Mouse (Mus musculus) G1E (cell line): ENCODE data around the gene Cyp2d9. TPM values are rescaled to one million over a fixed set of nuclear protein-coding genes. Genes with fewer than 3 reads are reported as not detected.
"Not testable (repeated sequence)": the region's sequence is repeated elsewhere in the genome, so short reads cannot be mapped to it uniquely, and the experiment has no call there.

ENCODE experiments used
- ATAC-seq: 2 replicates; pipeline ENCODE4 v1.8.0; 2016; ENCODE audit warnings: mild to moderate bottlenecking; ENCODE audit not compliant: insufficient number of reproducible peaks, poor library complexity, low FRiP score, severe bottlenecking; ENCODE audit errors: extremely low read depth
- DNase-seq: peaks from one replicate; pipeline ENCODE4 v3.0.0; 2012; ENCODE audit warnings: low spot score
- H3K27me3 ChIP-seq: 2 replicates; pipeline ENCODE4 v1.6.1; 2012; ENCODE audit warnings: mild to moderate bottlenecking, low read length, inconsistent platforms; ENCODE audit not compliant: insufficient read depth
- H3K36me3 ChIP-seq: replicated peaks from 2 replicates; pipeline ENCODE3; 2012; ENCODE audit warnings: mild to moderate bottlenecking, inconsistent platforms
- H3K4me1 ChIP-seq: 2 replicates; pipeline ENCODE4 v1.6.1; 2012; ENCODE audit warnings: low read depth, low read length, inconsistent platforms, mixed read lengths; ENCODE audit not compliant: insufficient read depth
- H3K4me3 ChIP-seq: 2 replicates; pipeline ENCODE4 v1.5.1; 2012; ENCODE audit warnings: low read depth, mild to moderate bottlenecking, inconsistent platforms, low read length, moderate library complexity, mixed read lengths
- H3K9me3 ChIP-seq: replicated peaks from 2 replicates; pipeline ENCODE4 v1.6.1; 2012; ENCODE audit warnings: inconsistent platforms
- CTCF ChIP-seq: IDR thresholded peaks from 2 replicates; pipeline ENCODE4 v1.5.1; 2012; ENCODE audit warnings: low read depth, low read length, inconsistent platforms, mixed read lengths
- GATA1 ChIP-seq: IDR thresholded peaks from 2 replicates; pipeline ENCODE4 v1.6.1; 2012; ENCODE audit warnings: borderline replicate concordance, low read length, inconsistent platforms, mixed read lengths
- GATA2 ChIP-seq: IDR thresholded peaks from 2 replicates; pipeline ENCODE4 v1.6.1; 2012; ENCODE audit warnings: low read depth, low read length, inconsistent platforms, borderline replicate concordance
- POLR2AphosphoS5 ChIP-seq: IDR thresholded peaks from 2 replicates; pipeline ENCODE4 v1.6.1; 2012; ENCODE audit warnings: low read depth, low read length, inconsistent platforms; ENCODE audit not compliant: insufficient replicate concordance
- TAL1 ChIP-seq: conservative IDR thresholded peaks from 2 replicates; pipeline ENCODE4 v1.6.1; 2012; ENCODE audit warnings: low read depth, low read length, inconsistent platforms, mixed read lengths
- polyA plus RNA-seq: library from polyadenylated mRNA; stranded (reverse); fragments of >175 nt; gene quantifications from 2 replicates; pipeline ENCODE4 v1.2.3, GENCODE M21; 2012
- total RNA-seq, 2 experiments: library from RNA; stranded (forward) in 1 of 2; stranded (reverse) in 1 of 2; fragments of 200-1000 nt in 1 of 2; fragments of >200 nt in 1 of 2; fragmentation: Nextera tagmentation in 1 of 2; gene quantifications; 2 replicates each; pipeline ENCODE4 v1.2.3; 2014 to 2017

The Cyp2d9 gene
- total RNA-seq (2014; fragmentation: Nextera tagmentation) = not detected in 2 replicates
- 0.44 and 0.70 TPM in 2 replicates for total RNA-seq (2017)
- not detected in 2 replicates for polyA plus RNA-seq

DNA sequence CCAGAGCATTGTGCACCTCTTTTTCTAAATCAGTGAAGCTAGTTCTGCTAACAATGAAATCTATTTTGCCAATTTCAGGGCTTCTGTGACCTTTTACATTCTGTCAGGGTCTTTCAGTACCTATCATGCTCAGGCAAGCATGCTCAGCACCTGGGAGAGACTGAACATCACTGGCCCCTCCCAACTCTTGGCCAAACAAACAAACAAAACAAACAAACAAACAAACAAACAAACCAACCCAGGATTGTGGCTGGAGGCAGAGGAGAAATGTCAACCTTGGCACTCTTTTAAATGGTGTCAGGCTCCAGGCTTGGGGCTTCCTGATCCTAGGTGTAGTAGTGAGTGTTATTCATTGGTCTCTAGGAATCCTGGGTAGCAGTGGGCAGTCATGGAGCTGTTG lies at the start of gene Cyp2d9:
TSS of gene Cyp2d9 (plus strand) at position 301 of the 400 bp plus-strand sequence.
- no peak within 1 kb of the TSS for H3K4me3 ChIP-seq
- H3K9me3 ChIP-seq = peaks cover 2% of the 10 kb centered on the region
- H3K27me3 ChIP-seq = peaks cover 7% of the 10 kb centered on the region; the same call in 1 of the 2 replicates
- DNase-seq (no peak), ATAC-seq (no peak)
- no peaks in the 10 kb centered on the region for H3K4me1 ChIP-seq
- no peaks in the 10 kb centered on the region for H3K36me3 ChIP-seq
- no peak for TF ChIP-seq GATA1
- no peak for TF ChIP-seq POLR2AphosphoS5
- no peak for TF ChIP-seq CTCF
- no peak for TF ChIP-seq GATA2
- TF ChIP-seq TAL1 = no peak

DNA sequence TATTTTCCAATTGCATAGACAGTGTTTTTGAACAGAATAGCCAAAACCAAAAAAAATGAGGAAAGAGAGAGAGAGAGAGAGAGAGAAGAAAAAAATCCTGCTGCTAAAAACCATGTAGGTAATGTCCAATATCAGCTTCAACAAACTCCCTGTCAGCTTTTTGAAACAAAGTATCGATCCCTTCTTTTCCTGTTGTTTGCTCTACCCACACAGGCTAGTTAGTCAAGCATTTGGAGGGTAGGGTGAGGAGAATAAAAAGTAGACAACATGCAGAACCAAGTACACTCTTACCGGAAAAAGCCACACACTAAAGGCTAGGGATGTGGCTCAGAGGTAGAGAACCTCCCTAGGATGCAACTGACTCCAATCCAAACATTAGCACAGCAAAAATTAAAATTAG lies 47.5 kb upstream of the Cyp2d9 start:
- DNase-seq (no peak), ATAC-seq (no peak)
- no peak overlapping the region for H3K4me3 ChIP-seq
- no peak for TF ChIP-seq GATA1
- no peak for TF ChIP-seq GATA2
- TF ChIP-seq POLR2AphosphoS5 = no peak
- TF ChIP-seq TAL1 = no peak
- H3K9me3 ChIP-seq = no peaks in the 10 kb centered on the region
- no peaks in the 10 kb centered on the region for H3K36me3 ChIP-seq
- H3K4me1 ChIP-seq = no peaks in the 10 kb centered on the region
- H3K27me3 ChIP-seq = peaks cover 24% of the 10 kb centered on the region

DNA sequence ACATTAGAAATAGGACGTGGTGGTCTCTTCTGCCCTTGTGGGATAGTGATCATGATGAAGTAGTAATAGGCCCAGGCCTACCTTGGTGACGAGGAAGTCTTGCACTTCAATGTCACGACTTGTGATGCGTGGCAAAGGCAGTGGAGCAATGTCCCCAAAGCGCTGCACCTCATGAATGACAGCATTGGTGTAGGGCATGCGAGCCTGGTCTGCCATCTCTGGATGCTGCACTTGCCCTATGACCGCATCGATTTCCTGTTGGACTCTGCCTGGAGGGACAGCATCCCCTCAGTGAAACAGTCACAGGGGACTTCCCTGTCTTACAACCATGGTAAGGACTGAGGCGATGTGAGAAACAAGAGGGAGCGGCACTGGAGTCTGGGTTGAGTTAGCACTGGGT lies 43.3 kb upstream of the Cyp2d9 start:
- H3K4me1 ChIP-seq, DNase-seq, ATAC-seq, H3K4me3 ChIP-seq, H3K9me3 ChIP-seq, H3K36me3 ChIP-seq: not testable (repeated sequence)
- peaks cover 21% of the 10 kb centered on the region for H3K27me3 ChIP-seq

DNA sequence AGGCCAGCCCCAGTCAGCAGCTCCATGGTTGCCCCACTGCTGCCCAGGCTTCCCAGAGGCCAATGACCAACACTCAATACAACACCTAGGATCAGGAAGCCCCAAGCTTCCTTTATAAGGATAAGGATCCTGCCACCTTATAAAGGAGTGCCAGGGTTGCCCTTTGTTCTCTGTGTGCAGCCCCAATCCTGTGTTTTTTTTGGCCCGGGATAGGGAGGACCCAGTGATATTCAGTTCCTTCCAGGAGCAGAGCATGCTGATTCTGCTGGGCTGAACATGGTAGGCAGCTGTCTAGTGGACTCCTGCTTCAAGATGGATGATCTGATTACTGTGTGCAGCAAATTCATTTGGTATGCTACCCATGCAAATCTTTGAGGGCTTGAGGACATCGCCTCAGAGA lies 39.3 kb upstream of the Cyp2d9 start, which contains the start of gene Cyp2d11:
TSS of gene Cyp2d11 (minus strand) at position 101 of the 400 bp plus-strand sequence.
- H3K36me3 ChIP-seq, H3K9me3 ChIP-seq, DNase-seq, ATAC-seq, H3K4me3 ChIP-seq, H3K27me3 ChIP-seq, H3K4me1 ChIP-seq: not testable (repeated sequence)

DNA sequence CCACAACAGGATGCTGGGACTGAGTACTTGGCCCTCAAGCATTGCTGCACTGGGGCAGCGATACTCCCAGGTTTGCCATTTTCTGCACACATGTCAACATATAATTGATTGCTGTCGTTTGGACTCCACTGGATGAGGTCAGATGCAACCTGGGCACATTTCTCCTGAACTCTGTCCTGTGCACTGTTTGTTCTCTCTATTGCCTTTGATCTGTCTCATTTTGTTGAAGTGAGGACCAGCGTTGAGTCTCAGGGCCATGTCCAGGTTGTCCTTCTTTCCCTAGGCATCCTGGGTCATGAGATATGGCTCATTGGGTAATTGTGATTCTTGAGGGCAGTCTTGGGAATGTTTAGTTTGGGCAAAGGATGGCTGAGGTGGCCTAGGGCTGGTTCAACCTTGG lies 37.3 kb upstream of the Cyp2d9 start:
- ATAC-seq, H3K9me3 ChIP-seq, H3K36me3 ChIP-seq, H3K4me3 ChIP-seq, H3K27me3 ChIP-seq, DNase-seq, H3K4me1 ChIP-seq: not testable (repeated sequence)

DNA sequence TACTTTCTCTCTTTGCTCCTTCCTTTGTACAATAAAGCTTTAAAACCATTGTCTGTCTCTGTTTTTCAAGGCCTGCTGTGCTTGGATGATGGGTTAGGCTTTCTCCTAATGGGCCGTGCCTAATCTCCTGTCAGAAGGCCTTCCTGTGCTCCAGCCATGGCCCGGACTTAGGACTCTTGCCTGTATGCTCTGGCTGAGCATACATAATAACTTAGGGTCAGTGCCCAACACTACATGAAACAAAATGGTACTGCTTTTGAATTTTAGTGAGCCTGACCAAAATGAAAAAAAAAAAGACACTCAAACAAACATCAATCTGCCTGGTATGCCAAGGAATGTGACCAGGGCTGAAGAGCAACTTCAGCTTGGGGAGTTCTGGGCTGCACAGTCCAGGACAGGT lies 31.7 kb upstream of the Cyp2d9 start:
- ATAC-seq (no peak), DNase-seq (no peak)
- TF ChIP-seq GATA2 = no peak
- no peak for TF ChIP-seq CTCF
- TF ChIP-seq POLR2AphosphoS5 = no peak
- no peak for TF ChIP-seq GATA1
- TF ChIP-seq TAL1 = no peak

DNA sequence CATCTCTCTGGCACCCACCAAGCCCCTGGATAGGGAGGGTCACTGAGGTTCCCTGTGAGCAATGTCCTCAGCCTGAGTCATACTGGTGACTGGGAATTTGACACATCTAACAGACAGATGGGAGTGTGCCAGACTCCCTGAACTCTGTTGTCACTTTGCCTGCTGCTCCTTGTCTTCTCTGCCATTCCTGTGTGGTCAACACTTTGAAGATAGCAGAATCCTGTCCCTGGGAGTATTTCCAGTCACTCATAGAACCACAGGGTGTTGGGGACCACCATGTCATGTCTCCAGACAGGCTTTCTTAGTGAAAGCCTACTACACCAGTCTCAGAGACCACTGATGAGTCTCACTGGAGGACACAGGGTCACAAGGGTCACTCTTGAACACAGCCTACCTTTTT lies 31.1 kb upstream of the Cyp2d9 start:
- ATAC-seq (no peak), DNase-seq (no peak)
- H3K4me3 ChIP-seq = no peak overlapping the region

More for the DNA sequence above, 31.7 kb upstream of the Cyp2d9 start:
- peaks cover 8% of the 10 kb centered on the region for H3K27me3 ChIP-seq
- H3K4me3 ChIP-seq = no peak overlapping the region
- H3K36me3 ChIP-seq = no peaks in the 10 kb centered on the region
- no peaks in the 10 kb centered on the region for H3K4me1 ChIP-seq
- no peaks in the 10 kb centered on the region for H3K9me3 ChIP-seq

More for the DNA sequence above, 31.1 kb upstream of the Cyp2d9 start:
- Histone ChIP-seq H3K27me3 (peaks cover 12% of the 10 kb centered on the region), H3K36me3 (no peaks in the 10 kb centered on the region), H3K9me3 (no peaks in the 10 kb centered on the region), H3K4me1 (no peaks in the 10 kb centered on the region)
- TF ChIP-seq POLR2AphosphoS5 (no peak), CTCF (no peak), GATA2 (no peak), TAL1 (no peak), GATA1 (no peak)
